Mouse (Mus musculus) embryonic facial prominence, embryonic 13.5 days (tissue): Measurements from ENCODE around the gene Six4. TPM values are rescaled to one million over a fixed set of nuclear protein-coding genes. Genes with fewer than 3 reads are reported as not detected.

Experiments used
- ATAC-seq: fragments of 200-750 bp; cut with Nextera tagmentation; 2 replicates; pipeline ENCODE4 v1.8.0; 2017; ENCODE audit warnings: low read depth; ENCODE audit not compliant: insufficient number of reproducible peaks, insufficient read depth, low FRiP score, low TSS enrichment
- H3K27ac ChIP-seq: fragments of 300-500 bp; sonication (generic); 2 replicates; pipeline ENCODE4 v1.5.1; 2015; ENCODE audit warnings: moderate library complexity, mild to moderate bottlenecking, inconsistent platforms
- H3K27me3 ChIP-seq: fragments of 300-500 bp; sonication (generic); 2 replicates; pipeline ENCODE4 v1.6.1; 2015; ENCODE audit warnings: mild to moderate bottlenecking, inconsistent platforms
- H3K36me3 ChIP-seq: fragments of 300-500 bp; sonication (generic); 2 replicates; pipeline ENCODE4 v1.6.1; 2015; ENCODE audit warnings: mild to moderate bottlenecking, inconsistent platforms
- H3K4me1 ChIP-seq: fragments of 300-500 bp; sonication (generic); 2 replicates; pipeline ENCODE4 v1.6.1; 2015; ENCODE audit warnings: inconsistent platforms
- H3K4me2 ChIP-seq: fragments of 300-500 bp; sonication (generic); 2 replicates; pipeline ENCODE4 v1.6.1; 2015; ENCODE audit warnings: moderate library complexity, mild to moderate bottlenecking, inconsistent platforms
- H3K4me3 ChIP-seq: fragments of 300-500 bp; sonication (generic); 2 replicates; pipeline ENCODE4 v1.5.1; 2015; ENCODE audit warnings: mild to moderate bottlenecking, inconsistent platforms
- H3K9ac ChIP-seq: fragments of 300-500 bp; sonication (generic); 2 replicates; pipeline ENCODE4 v1.6.1; 2015; ENCODE audit warnings: mild to moderate bottlenecking, inconsistent platforms
- H3K9me3 ChIP-seq: fragments of 300-500 bp; sonication (generic); 2 replicates; pipeline ENCODE4 v1.6.1; 2016; ENCODE audit warnings: inconsistent platforms
- WGBS: fragments of 180-500 bp; shearing (Covaris S2); methylation state at CpG from one replicate; pipeline ENCODE4 v1.1.7; 2015; ENCODE audit warnings: mixed read lengths; 5-methylcytosine and 5-hydroxymethylcytosine counted together
- polyA plus RNA-seq: library from polyadenylated mRNA; unstranded; fragments of >200 nt; fragmentation: Nextera tagmentation; extraction: Ambion mirVana; gene quantifications from 2 replicates; pipeline ENCODE4 v1.2.1, GENCODE M21; 2015

The Six4 gene
- polyA plus RNA-seq, 1 experiment from 2014 or later: 6.5 TPM

- peak overlapping the region; percentile 72 for H3K9ac ChIP-seq
- WGBS: 3% methylated on average over 19 of the region's 19 CpGs
- H3K9me3 ChIP-seq: no peaks in the 10 kb centered on the region
- peaks cover 69% of the 10 kb centered on the region for H3K27me3 ChIP-seq
- peaks cover 65% of the 10 kb centered on the region for H3K4me1 ChIP-seq
- H3K4me3 ChIP-seq: peak overlapping the region; percentile 62
- H3K4me2 ChIP-seq: peak overlapping the region; percentile 82
- no peak for ATAC-seq
- H3K36me3 ChIP-seq: no peaks in the 10 kb centered on the region
- H3K27ac ChIP-seq: peak overlapping the region; percentile 89
These were observed 61.1 kb downstream of the Six4 start for GRCm38 (mm10) chr12:73052036-73052650.

GRCm38 (mm10) chr12:73050811-73051580 lies 62.3 kb downstream of the Six4 start:
- peaks cover 65% of the 10 kb centered on the region for H3K4me1 ChIP-seq
- peak overlapping the region; percentile 62; the same call in 1 of the 2 replicates for H3K9ac ChIP-seq
- no peak for ATAC-seq
- 2% methylated on average over 15 of the region's 15 CpGs for whole genome bisulfite sequencing
- peak overlapping the region; percentile 78 for H3K27ac ChIP-seq
- H3K27me3 ChIP-seq: peaks cover 76% of the 10 kb centered on the region
- H3K4me2 ChIP-seq: peak overlapping the region; percentile 82
- H3K4me3 ChIP-seq: peak overlapping the region; percentile 24
- no peaks in the 10 kb centered on the region for H3K36me3 ChIP-seq
- H3K9me3 ChIP-seq: no peaks in the 10 kb centered on the region

- Histone ChIP-seq H3K27ac (peak overlapping the region; percentile 78), H3K4me1 (peaks cover 66% of the 10 kb centered on the region), H3K27me3 (peaks cover 79% of the 10 kb centered on the region), H3K36me3 (no peaks in the 10 kb centered on the region), H3K9ac (peak overlapping the region; percentile 62), H3K4me3 (peak overlapping the region; percentile 24), H3K9me3 (no peaks in the 10 kb centered on the region), H3K4me2 (peak overlapping the region; percentile 82)
- 3% methylated on average over 13 of the region's 13 CpGs for WGBS
- no peak for ATAC-seq
These were observed 63.0 kb downstream of the Six4 start for GRCm38 (mm10) chr12:73050305-73050704.

Other genes starting within 250 kb of the Six4 start
- gene Six6, start 173.6 kb downstream of the Six4 start, polyA plus RNA-seq: 0.06 TPM in 1 of 2 replicates, not detected in the other
- gene 4930447C04Rik, start 172.7 kb downstream of the Six4 start, polyA plus RNA-seq: 9.0 and 9.8 TPM in 2 replicates
- gene Six1, start 59.6 kb downstream of the Six4 start, polyA plus RNA-seq: 34.3 and 35.0 TPM in 2 replicates
- 34.6 and 35.6 TPM in 2 replicates for gene Mnat1, start 10.3 kb upstream of the Six4 start, polyA plus RNA-seq
- gene Trmt5, start 173.3 kb upstream of the Six4 start, polyA plus RNA-seq: 17.3 and 18.9 TPM in 2 replicates
- 10.9 and 13.7 TPM in 2 replicates for gene Slc38a6, start 173.3 kb upstream of the Six4 start, polyA plus RNA-seq